Mouse (Mus musculus): Measurements from ENCODE around the gene 1810037I17Rik. TPM values are rescaled to one million over a fixed set of nuclear protein-coding genes. Genes with fewer than 3 reads are reported as not detected.

Gene 1810037I17Rik
- polyA plus RNA-seq, 1 experiment from 2014 or later: 190 TPM

GRCm38 (mm10) chr3:122943387-122943890 lies 19.4 kb downstream of the 1810037I17Rik start:
- H3K4me3 ChIP-seq (replicated peaks): no peak overlapping the region
- no peaks in the 10 kb centered on the region for H3K9me3 ChIP-seq
- no peak overlapping the region for H3K27ac ChIP-seq
- no peak for ATAC-seq (ENCODE audit: insufficient read depth, low FRiP score, low read depth)
- H3K4me2 ChIP-seq: no peak overlapping the region
- H3K9ac ChIP-seq: no peak overlapping the region
- 68% methylated on average over 6 of the region's 6 CpGs for WGBS
- 0 out of 2 replicates have a peak, but pooled peaks cover 4% of the 10 kb centered on the region for H3K36me3 ChIP-seq
- H3K27me3 ChIP-seq (replicated peaks): no peaks in the 10 kb centered on the region
- no peaks in the 10 kb centered on the region for H3K4me1 ChIP-seq

DNA sequence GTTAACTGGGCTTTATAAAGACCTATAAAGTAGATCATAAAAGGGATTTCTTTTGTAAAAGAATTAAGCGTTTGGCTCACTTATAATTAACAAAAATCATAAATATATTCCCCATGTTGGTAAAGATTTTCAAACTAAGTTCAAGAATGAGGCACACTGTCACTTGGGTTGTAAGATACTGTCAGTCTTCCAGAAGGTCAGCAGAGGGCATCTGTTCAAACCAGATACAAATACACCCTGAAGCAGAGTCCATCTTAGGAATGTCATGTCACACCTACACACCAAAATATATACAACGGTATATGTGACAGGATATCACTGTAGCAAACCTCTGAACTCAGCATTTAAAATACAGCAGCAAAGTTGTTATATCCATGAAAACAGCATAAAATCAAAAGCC lies 26.1 kb downstream of the 1810037I17Rik start:
- Histone ChIP-seq H3K9me3 (no peaks in the 10 kb centered on the region), H3K27ac (no peak overlapping the region), H3K9ac (no peak overlapping the region), H3K36me3 (0 out of 2 replicates have a peak, but pooled peaks cover 6% of the 10 kb centered on the region), H3K4me2 (no peak overlapping the region), H3K4me1 (no peaks in the 10 kb centered on the region), H3K4me3 (replicated peaks) (no peak overlapping the region), H3K27me3 (replicated peaks) (no peaks in the 10 kb centered on the region)
- no peak for ATAC-seq (ENCODE audit: insufficient read depth, low FRiP score, low read depth)
- 90% methylated on average over 2 of the region's 2 CpGs for WGBS

DNA sequence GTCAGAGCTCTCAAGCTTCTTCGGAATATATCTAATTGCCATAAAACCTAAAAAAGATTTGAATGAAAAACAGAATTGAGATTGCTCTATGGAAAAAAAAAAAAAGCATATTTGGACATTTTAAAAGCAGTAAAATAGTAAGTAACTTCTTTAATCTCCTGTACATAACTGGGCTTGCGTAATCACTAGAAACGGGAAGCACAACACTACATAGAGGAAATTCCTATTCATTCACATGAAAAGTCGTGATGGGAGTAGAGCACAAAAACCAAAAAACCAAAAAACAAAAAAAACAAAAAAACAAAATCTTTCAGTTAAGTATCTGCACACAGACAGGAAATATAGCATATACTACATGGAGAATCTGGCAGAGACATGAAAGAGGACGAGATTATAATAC lies 40.3 kb downstream of the 1810037I17Rik start:
- H3K9ac ChIP-seq: no peak overlapping the region
- H3K4me3 ChIP-seq (replicated peaks): no peak overlapping the region
- 81% methylated on average over 5 of the region's 5 CpGs for WGBS
- no peaks in the 10 kb centered on the region for H3K27me3 ChIP-seq (replicated peaks)
- H3K9me3 ChIP-seq: no peaks in the 10 kb centered on the region
- no peak for ATAC-seq (ENCODE audit: insufficient read depth, low FRiP score, low read depth)
- H3K36me3 ChIP-seq: peaks cover 6% of the 10 kb centered on the region; the same call in 1 of the 2 replicates
- no peak overlapping the region for H3K27ac ChIP-seq
- no peak overlapping the region for H3K4me2 ChIP-seq
- H3K4me1 ChIP-seq: no peaks in the 10 kb centered on the region

- Histone ChIP-seq H3K9ac (no peak overlapping the region), H3K9me3 (no peaks in the 10 kb centered on the region), H3K4me3 (replicated peaks) (no peak overlapping the region), H3K27ac (no peak overlapping the region), H3K4me2 (no peak overlapping the region), H3K36me3 (peaks cover 6% of the 10 kb centered on the region; the same call in 1 of the 2 replicates), H3K27me3 (replicated peaks) (no peaks in the 10 kb centered on the region), H3K4me1 (no peaks in the 10 kb centered on the region)
- ATAC-seq (ENCODE audit: insufficient read depth, low FRiP score, low read depth): no peak
- WGBS: 84% methylated on average over 9 of the region's 9 CpGs
Observed at GRCm38 (mm10) chr3:122968391-122968790, 44.4 kb downstream of the 1810037I17Rik start.

DNA sequence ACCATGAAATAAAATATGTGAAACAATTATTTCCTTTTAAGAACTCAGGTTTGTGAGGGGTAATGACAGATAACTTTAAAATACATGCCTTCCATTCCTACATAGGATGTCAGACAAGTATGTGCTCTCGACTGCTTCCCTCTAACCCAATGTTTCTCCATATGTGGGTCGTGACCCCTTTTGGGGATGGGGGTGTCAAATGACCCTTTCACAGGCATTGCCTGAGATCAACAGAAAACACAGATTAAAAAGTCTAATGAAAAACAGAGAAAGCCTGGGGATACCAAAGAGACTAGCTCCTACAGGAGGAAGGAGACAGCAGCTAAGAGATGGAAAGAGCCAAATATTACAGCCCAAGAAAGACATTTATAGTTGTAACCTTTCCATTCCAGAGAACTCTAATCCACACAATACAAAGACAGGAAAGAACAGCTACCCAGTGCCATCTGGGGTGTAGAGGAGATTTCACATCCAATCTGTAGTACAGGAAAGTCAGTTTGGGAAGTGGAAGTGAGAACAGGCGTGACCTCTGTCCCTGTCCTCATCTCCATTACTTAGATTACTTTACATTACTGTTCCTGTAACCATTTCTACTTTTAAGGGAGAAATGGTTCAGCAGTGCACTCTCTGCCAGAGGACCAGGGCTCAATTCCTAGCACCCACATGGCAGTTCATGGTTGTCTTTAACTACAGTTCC lies 48.3 kb downstream of the 1810037I17Rik start:
- H3K9me3 ChIP-seq: no peaks in the 10 kb centered on the region
- no peak overlapping the region for H3K27ac ChIP-seq
- no peak overlapping the region for H3K4me2 ChIP-seq
- ATAC-seq (ENCODE audit: insufficient read depth, low FRiP score, low read depth): no peak
- 71% methylated on average over 3 of the region's 3 CpGs for WGBS
- no peak overlapping the region for H3K4me3 ChIP-seq (replicated peaks)
- H3K9ac ChIP-seq: no peak overlapping the region
- H3K27me3 ChIP-seq (replicated peaks): no peaks in the 10 kb centered on the region
- peaks cover 6% of the 10 kb centered on the region; the same call in 1 of the 2 replicates for H3K36me3 ChIP-seq
- no peaks in the 10 kb centered on the region for H3K4me1 ChIP-seq

- Histone ChIP-seq H3K4me3 (replicated peaks) (no peak overlapping the region), H3K4me1 (no peaks in the 10 kb centered on the region), H3K4me2 (no peak overlapping the region), H3K9ac (no peak overlapping the region), H3K36me3 (no peaks in the 10 kb centered on the region), H3K9me3 (no peaks in the 10 kb centered on the region), H3K27me3 (replicated peaks) (no peaks in the 10 kb centered on the region), H3K27ac (no peak overlapping the region)
- 71% methylated on average over 3 of the region's 3 CpGs for WGBS
- no peak for ATAC-seq (ENCODE audit: insufficient read depth, low FRiP score, low read depth)
Observed at GRCm38 (mm10) chr3:122974833-122975232, 50.8 kb downstream of the 1810037I17Rik start.

DNA sequence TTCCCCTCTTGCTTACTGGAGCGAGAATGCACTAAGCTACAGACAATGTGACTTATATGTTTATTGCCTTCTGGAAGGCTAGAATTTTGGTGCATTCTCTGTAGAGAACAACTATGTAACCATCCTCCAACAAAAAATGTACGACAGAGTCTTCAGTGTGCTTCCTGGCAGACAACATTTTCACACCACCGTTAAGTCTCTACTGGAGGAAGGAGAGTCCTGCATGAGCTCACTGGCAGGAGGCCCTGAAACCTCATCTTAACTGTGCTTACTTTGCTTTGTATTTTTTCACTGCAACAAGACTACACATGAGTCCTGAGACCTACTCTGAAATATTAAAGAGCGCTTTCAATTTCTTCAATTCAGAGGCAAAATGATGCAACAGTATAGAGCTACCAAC lies 51.4 kb downstream of the 1810037I17Rik start:
- no peak for ATAC-seq (ENCODE audit: insufficient read depth, low FRiP score, low read depth)
- 69% methylated on average over 4 of the region's 4 CpGs for WGBS

More for the DNA sequence above, 51.4 kb downstream of the 1810037I17Rik start:
- Histone ChIP-seq H3K36me3 (no peaks in the 10 kb centered on the region), H3K4me1 (no peaks in the 10 kb centered on the region), H3K9me3 (no peaks in the 10 kb centered on the region), H3K9ac (no peak overlapping the region), H3K4me3 (replicated peaks) (no peak overlapping the region), H3K27ac (no peak overlapping the region), H3K27me3 (replicated peaks) (no peaks in the 10 kb centered on the region), H3K4me2 (no peak overlapping the region)

Other genes with a start within 250 kb of the 1810037I17Rik start
- 19.5 and 19.8 TPM in 2 replicates for gene Pde5a, start 195.3 kb upstream of the 1810037I17Rik start, polyA plus RNA-seq (2015; fragmentation: Nextera tagmentation; extraction: Ambion mirVana)
- 108 and 122 TPM in 2 replicates for gene Fabp2, start 29.1 kb upstream of the 1810037I17Rik start, polyA plus RNA-seq (2015; fragmentation: Nextera tagmentation; extraction: Ambion mirVana)
- not detected in 2 replicates for gene Gm10959, start 4.8 kb upstream of the 1810037I17Rik start, polyA plus RNA-seq (2015; fragmentation: Nextera tagmentation; extraction: Ambion mirVana)
- 15.2 and 18.7 TPM in 2 replicates for gene Usp53, start 60.3 kb downstream of the 1810037I17Rik start, polyA plus RNA-seq (2015; fragmentation: Nextera tagmentation; extraction: Ambion mirVana)
- 0.95 and 1.2 TPM in 2 replicates for gene Myoz2, start 110.8 kb downstream of the 1810037I17Rik start, polyA plus RNA-seq (2015; fragmentation: Nextera tagmentation; extraction: Ambion mirVana)